28 mouse cellular contexts compared by ENCODE assay signal in genomic region chr16:74001331-74001730, GRCm38 (mm10).
DNase-seq lines count a peak whose midpoint lies in the region; ATAC-seq and TF ChIP-seq lines count a peak whose summit lies in the region.
"Had no signal": no experiment of that assay in that cellular context is flagged by ENCODE, and none has a peak within 500 bp of the region (broad histone marks: within the 10 kb centered on the region; RNA-seq: fewer than 3 reads in every experiment).

No protein-coding gene starts in this region.

- TF ChIP-seq POLR2A in brain, embryonic 14.5 days (IDR thresholded peaks at IDR 0.05; ENCODE audit: borderline replicate concordance, extremely low read depth, insufficient read depth, insufficient read length, poor library complexity, severe bottlenecking): no peak

- no peaks in the 10 kb centered on the region for H3K4me1 ChIP-seq in forebrain, embryonic 13.5 days
- H3K4me1 ChIP-seq in forebrain, embryonic 15.5 days: peaks cover 6% of the 10 kb centered on the region
- H3K4me1 ChIP-seq in lung, embryonic 14.5 days (ENCODE audit: insufficient read depth): no peaks in the 10 kb centered on the region
- no peaks in the 10 kb centered on the region for H3K4me1 ChIP-seq in ES-E14 (ENCODE audit: control insufficient read depth in 2 of 2, insufficient read depth in 2 of 2, low read length in 2 of 2, poor library complexity in 1 of 2)
- no peaks in the 10 kb centered on the region for H3K4me1 ChIP-seq in intestine, embryonic 15.5 days (replicated peaks)
- H3K4me1 ChIP-seq: hindbrain, embryonic 10.5 days; hindbrain, embryonic 15.5 days; kidney, embryonic 15.5 days; limb, embryonic 13.5 days; liver, embryonic 12.5 days; neural tube, embryonic 12.5 days had no signal

- in situ Hi-C loops in ES-E14 (cut with MboI; ENCODE audit: low sequenced_read_pairs in 2 of 2, unreplicated experiment in 2 of 2): no loop called here

- ATAC-seq in forebrain, embryonic 13.5 days: 0 out of 2 replicates have a peak, but pooled peaks have one; percentile 30
- no peak for ATAC-seq in forebrain, embryonic 15.5 days (replicated peaks)
- no peak for ATAC-seq in lung, embryonic 14.5 days (ENCODE audit: insufficient read depth)
- ATAC-seq in intestine, embryonic 15.5 days: no peak
- ATAC-seq: inflammation-experienced regulatory T-cells, adult 6 months; liver, embryonic 12.5 days; liver, postnatal 0 days; lung, postnatal 0 days; midbrain, embryonic 16.5 days had no signal

- no peaks in the 10 kb centered on the region for H3K27me3 ChIP-seq in forebrain, embryonic 13.5 days
- H3K27me3 ChIP-seq in forebrain, embryonic 15.5 days: no peaks in the 10 kb centered on the region
- H3K27me3 ChIP-seq in lung, embryonic 14.5 days (ENCODE audit: insufficient read depth, low read length): no peaks in the 10 kb centered on the region
- H3K27me3 ChIP-seq in intestine, embryonic 15.5 days (replicated peaks): no peaks in the 10 kb centered on the region
- H3K27me3 ChIP-seq: hindbrain, embryonic 15.5 days; kidney, embryonic 15.5 days; limb, embryonic 13.5 days; liver, embryonic 12.5 days; neural tube, embryonic 12.5 days had no signal

- TF ChIP-seq CTCF in lung, embryonic 14.5 days (IDR thresholded peaks at IDR 0.05; ENCODE audit: low read depth): no peak
- TF ChIP-seq CTCF in brain, embryonic 14.5 days (IDR thresholded peaks at IDR 0.05; ENCODE audit: borderline replicate concordance, extremely low read depth, insufficient read depth, insufficient read length): no peak

- H3K4me2 ChIP-seq in forebrain, embryonic 13.5 days: no peak overlapping the region
- no peak overlapping the region for H3K4me2 ChIP-seq in forebrain, embryonic 15.5 days (replicated peaks)
- no peak overlapping the region for H3K4me2 ChIP-seq in lung, embryonic 14.5 days
- no peak overlapping the region for H3K4me2 ChIP-seq in intestine, embryonic 15.5 days (replicated peaks)
- H3K4me2 ChIP-seq: hindbrain, embryonic 15.5 days; kidney, embryonic 15.5 days; limb, embryonic 13.5 days; liver, embryonic 12.5 days; neural tube, embryonic 12.5 days had no signal

- DNase-seq in lung, embryonic 14.5 days: peak; percentile 6
- no peak for DNase-seq in lung, postnatal 4 days
- no peak for DNase-seq in ES-E14 (ENCODE audit: low read depth, low spot score)
- peak; percentile 78 for DNase-seq in brain, embryonic 14.5 days (ENCODE audit: low read depth)
- DNase-seq: adrenal gland, adult 8-10 months; B cell, adult 2 months; cerebellum, adult 11 months; cerebellum, adult 9-10 months; gastrocnemius, postnatal 10 days; heart, postnatal 14 days; kidney, adult 18-20 months; kidney, postnatal 25 days; liver, postnatal 0 days; thymus, postnatal 4 days had no signal

- 36% methylated on average over 2 of the region's 2 CpGs for WGBS in forebrain, embryonic 13.5 days
- 22% methylated on average over 2 of the region's 2 CpGs for WGBS in forebrain, embryonic 15.5 days
- 57% methylated on average over 2 of the region's 2 CpGs for WGBS in lung, embryonic 14.5 days
- 60% methylated on average over 2 of the region's 2 CpGs for whole genome bisulfite sequencing in intestine, embryonic 15.5 days

- no peak overlapping the region for H3K9ac ChIP-seq in forebrain, embryonic 13.5 days
- H3K9ac ChIP-seq in forebrain, embryonic 15.5 days (replicated peaks): no peak overlapping the region
- H3K9ac ChIP-seq in lung, embryonic 14.5 days: no peak overlapping the region
- no peak overlapping the region for H3K9ac ChIP-seq in ES-E14 (ENCODE audit: insufficient read depth, low read depth, low read length, poor library complexity, severe bottlenecking)
- H3K9ac ChIP-seq in intestine, embryonic 15.5 days: no peak overlapping the region
- H3K9ac ChIP-seq: hindbrain, embryonic 15.5 days; kidney, embryonic 15.5 days; limb, embryonic 13.5 days; liver, embryonic 12.5 days; liver, postnatal 0 days; neural tube, embryonic 12.5 days had no signal

- no peaks in the 10 kb centered on the region for H3K9me3 ChIP-seq in forebrain, embryonic 13.5 days (replicated peaks)
- H3K9me3 ChIP-seq in forebrain, embryonic 15.5 days: no peaks in the 10 kb centered on the region
- H3K9me3 ChIP-seq in lung, embryonic 14.5 days (ENCODE audit: low read depth, low read length): no peaks in the 10 kb centered on the region
- H3K9me3 ChIP-seq in ES-E14 (ENCODE audit: control insufficient read depth, insufficient read depth, low read depth, low read length): no peaks in the 10 kb centered on the region
- no peaks in the 10 kb centered on the region for H3K9me3 ChIP-seq in intestine, embryonic 15.5 days
- H3K9me3 ChIP-seq: hindbrain, embryonic 10.5 days; hindbrain, embryonic 15.5 days; kidney, embryonic 15.5 days; limb, embryonic 13.5 days; liver, embryonic 12.5 days; neural tube, embryonic 12.5 days had no signal

- H3K36me3 ChIP-seq in forebrain, embryonic 13.5 days (ENCODE audit: poor library complexity, severe bottlenecking): no peaks in the 10 kb centered on the region
- H3K36me3 ChIP-seq in forebrain, embryonic 15.5 days: no peaks in the 10 kb centered on the region
- H3K36me3 ChIP-seq in lung, embryonic 14.5 days (ENCODE audit: insufficient read depth): no peaks in the 10 kb centered on the region
- no peaks in the 10 kb centered on the region for H3K36me3 ChIP-seq in ES-E14 (ENCODE audit: control insufficient read depth, insufficient read depth, low read length, poor library complexity, severe bottlenecking)
- H3K36me3 ChIP-seq in intestine, embryonic 15.5 days: no peaks in the 10 kb centered on the region
- H3K36me3 ChIP-seq: hindbrain, embryonic 10.5 days; hindbrain, embryonic 15.5 days; kidney, embryonic 15.5 days; limb, embryonic 13.5 days; liver, embryonic 12.5 days; neural tube, embryonic 12.5 days had no signal

- no peak overlapping the region for H3K4me3 ChIP-seq in forebrain, embryonic 13.5 days
- no peak overlapping the region for H3K4me3 ChIP-seq in forebrain, embryonic 15.5 days
- H3K4me3 ChIP-seq in lung, embryonic 14.5 days (ENCODE audit: low read depth, low read length): no peak overlapping the region
- no peak overlapping the region for H3K4me3 ChIP-seq in ES-E14 (ENCODE audit: insufficient read depth in 1 of 2, low read depth in 1 of 2, low read length in 2 of 2, poor library complexity in 1 of 2, severe bottlenecking in 1 of 2)
- H3K4me3 ChIP-seq in intestine, embryonic 15.5 days (replicated peaks): no peak overlapping the region
- H3K4me3 ChIP-seq: hindbrain, embryonic 10.5 days; hindbrain, embryonic 15.5 days; kidney, embryonic 15.5 days; limb, embryonic 13.5 days; liver, embryonic 12.5 days; myocyte; neural tube, embryonic 12.5 days had no signal

- H3K27ac ChIP-seq in forebrain, embryonic 13.5 days: no peak overlapping the region
- no peak overlapping the region for H3K27ac ChIP-seq in forebrain, embryonic 15.5 days (replicated peaks)
- no peak overlapping the region for H3K27ac ChIP-seq in lung, embryonic 14.5 days (ENCODE audit: low read depth)
- no peak overlapping the region for H3K27ac ChIP-seq in ES-E14 (ENCODE audit: insufficient read depth, low read depth, low read length, poor library complexity, severe bottlenecking)
- no peak overlapping the region for H3K27ac ChIP-seq in intestine, embryonic 15.5 days
- H3K27ac ChIP-seq: hindbrain, embryonic 10.5 days; hindbrain, embryonic 15.5 days; kidney, embryonic 15.5 days; limb, embryonic 13.5 days; liver, embryonic 12.5 days; macrophage; neural tube, embryonic 12.5 days had no signal

TF ChIP-seq in ES-E14, 5 proteins besides CTCF, POLR2A, EP300 and RAD21:
- no peak for TF ChIP-seq HCFC1 (IDR thresholded peaks at IDR 0.05; ENCODE audit: borderline replicate concordance, insufficient read depth, low read length)
- 0 out of 2 replicates have a peak, but pooled peaks have one; percentile 9 for TF ChIP-seq MAFK (IDR thresholded peaks at IDR 0.05; ENCODE audit: insufficient read depth, low read depth, low read length)

Comparison
In these comparisons a context has a peak if more than half of its experiments do, and no peak if none do; other contexts are left out.
1. DNase-seq: peak in lung, embryonic 14.5 days (single experiment) and brain, embryonic 14.5 days (single experiment); none in lung, postnatal 4 days (0 of 2) and ES-E14 (single experiment).